Mouse (Mus musculus) lung, postnatal 0 days (tissue): ENCODE data around the gene Tmem190.

Experiments
- CTCF ChIP-seq: IDR thresholded peaks from 2 replicates; pipeline ENCODE4 v1.5.1; 2016; ENCODE audit warnings: antibody characterized with exemption, mild to moderate bottlenecking
- EP300 ChIP-seq: IDR thresholded peaks from 2 replicates; pipeline ENCODE4 v1.6.1; 2016; ENCODE audit warnings: antibody characterized with exemption, mild to moderate bottlenecking, control low read depth

GRCm38 (mm10) chr7:4732968-4733392 is 49.8 kb upstream of the Tmem190 start:
- TF ChIP-seq CTCF (no peak), EP300 (no peak)
